8 mouse cellular contexts compared by ENCODE assay signal in the genomic region with DNA sequence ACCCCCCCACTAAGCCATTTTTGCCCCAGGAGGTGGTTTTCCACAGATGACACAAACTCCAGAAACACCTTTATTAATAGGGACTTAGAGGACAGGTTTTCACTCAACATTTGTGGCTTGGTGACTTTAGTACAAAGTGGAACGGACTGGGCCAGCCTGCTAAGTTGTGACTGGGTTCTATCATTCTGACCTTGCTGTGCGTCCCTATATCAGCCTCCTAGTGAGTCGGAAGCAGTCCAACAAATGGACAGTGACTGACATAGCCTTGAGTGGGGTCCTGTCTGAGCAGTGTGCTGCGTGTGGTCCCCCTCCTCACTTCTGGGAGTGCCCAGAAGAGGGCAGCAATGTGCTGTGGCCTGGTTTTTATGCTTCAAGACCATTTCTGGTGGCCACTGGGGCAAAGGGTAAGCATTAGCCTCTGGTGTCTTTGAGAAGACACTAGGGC. TPM values are rescaled to one million over a fixed set of nuclear protein-coding genes. Genes with fewer than 3 reads are reported as not detected.
DNase-seq lines count a peak whose midpoint lies in the region; ATAC-seq lines count a peak whose summit lies in the region.

No protein-coding gene starts in this region.

- H3K9me3 ChIP-seq in embryonic facial prominence, embryonic 10.5 days, result no peaks in the 10 kb centered on the region
- H3K9me3 ChIP-seq in limb, embryonic 12.5 days, result no peaks in the 10 kb centered on the region
- H3K9me3 ChIP-seq in midbrain, embryonic 14.5 days (ENCODE audit: control insufficient read depth, low read length), result no peaks in the 10 kb centered on the region

- H3K36me3 ChIP-seq in embryonic facial prominence, embryonic 10.5 days (replicated peaks), result peaks cover 38% of the 10 kb centered on the region
- peaks cover 16% of the 10 kb centered on the region; the same call in 1 of the 2 replicates for H3K36me3 ChIP-seq in limb, embryonic 12.5 days
- peaks cover 23% of the 10 kb centered on the region for H3K36me3 ChIP-seq in midbrain, embryonic 14.5 days (ENCODE audit: control insufficient read depth, insufficient read depth, low read length)

- H3K4me3 ChIP-seq in embryonic facial prominence, embryonic 10.5 days, result peak overlapping the region; percentile 90
- peak overlapping the region; percentile 72 for H3K4me3 ChIP-seq in limb, embryonic 12.5 days (replicated peaks)
- peak overlapping the region; percentile 81 for H3K4me3 ChIP-seq in midbrain, embryonic 14.5 days (replicated peaks; ENCODE audit: low read depth, low read length)

- under 1% methylated on average over 4 of the region's 4 CpGs for WGBS in embryonic facial prominence, embryonic 10.5 days
- WGBS in limb, embryonic 12.5 days, result under 1% methylated on average over 4 of the region's 4 CpGs
- 2% methylated on average over 4 of the region's 4 CpGs for WGBS in midbrain, embryonic 14.5 days

- peaks cover 67% of the 10 kb centered on the region for H3K4me1 ChIP-seq in embryonic facial prominence, embryonic 10.5 days
- peaks cover 60% of the 10 kb centered on the region for H3K4me1 ChIP-seq in limb, embryonic 12.5 days (replicated peaks)
- H3K4me1 ChIP-seq in midbrain, embryonic 14.5 days (ENCODE audit: control insufficient read depth, insufficient read depth, low read length), result peaks cover 30% of the 10 kb centered on the region

- peak overlapping the region; percentile 89 for H3K4me2 ChIP-seq in limb, embryonic 12.5 days
- H3K4me2 ChIP-seq in midbrain, embryonic 14.5 days (ENCODE audit: low read length), result peak overlapping the region; percentile 91

- H3K27ac ChIP-seq in embryonic facial prominence, embryonic 10.5 days (replicated peaks), result peak overlapping the region; percentile 89
- peak overlapping the region; percentile 90 for H3K27ac ChIP-seq in limb, embryonic 12.5 days
- no peak overlapping the region for H3K27ac ChIP-seq in midbrain, embryonic 14.5 days (replicated peaks; ENCODE audit: low read depth, low read length)

- no peaks in the 10 kb centered on the region for H3K27me3 ChIP-seq in embryonic facial prominence, embryonic 10.5 days (replicated peaks; ENCODE audit: low read depth, poor library complexity, severe bottlenecking)
- H3K27me3 ChIP-seq in limb, embryonic 12.5 days, result no peaks in the 10 kb centered on the region
- no peaks in the 10 kb centered on the region for H3K27me3 ChIP-seq in midbrain, embryonic 14.5 days (ENCODE audit: control insufficient read depth, insufficient read depth, low read length)

- H3K9ac ChIP-seq in limb, embryonic 12.5 days (replicated peaks), result peak overlapping the region; percentile 77
- H3K9ac ChIP-seq in midbrain, embryonic 14.5 days (replicated peaks; ENCODE audit: low read length), result peak overlapping the region; percentile 49

- no peak for ATAC-seq in limb, embryonic 12.5 days (ENCODE audit: insufficient number of reproducible peaks, insufficient read depth, low FRiP score, low TSS enrichment, low read depth)
- ATAC-seq in midbrain, embryonic 14.5 days (ENCODE audit: low FRiP score, low TSS enrichment), result no peak

- peak; percentile 77 to 80 for DNase-seq in layer of hippocampus, postnatal 10 days (ENCODE audit: low spot score in 2 of 2)
- DNase-seq in layer of hippocampus, adult 9-10 months (ENCODE audit: low spot score), result no peak
- DNase-seq in ZHBTc4 (ENCODE audit: low read depth, low spot score), result peak; percentile 89
- peak; percentile 84 for DNase-seq in embryonic facial prominence, embryonic 10.5 days (ENCODE audit: low spot score)
- DNase-seq in heart, postnatal 4 days, result peak; percentile 79
- peak; percentile 85 for DNase-seq in midbrain, embryonic 14.5 days
- DNase-seq in thymus, postnatal 10 days (ENCODE audit: low spot score in 2 of 2), result peak; percentile 33 to 64

RNA-seq across cellular contexts. Expression of a gene that starts 1.3 kb away (rescaled TPM):
- total RNA-seq in layer of hippocampus, postnatal 10 days (2021), result 100 to 1,000 TPM; 110 to 112 TPM
- 116 and 121 TPM in 2 replicates for polyA plus RNA-seq in embryonic facial prominence, embryonic 10.5 days (2016; fragmentation: Nextera tagmentation; extraction: Ambion mirVana)
- total RNA-seq in heart, postnatal 4 days (2021), result 100 to 1,000 TPM in 1 of 2 experiments, 10 to 100 TPM in 1; 97.6 to 106 TPM
- polyA plus RNA-seq in limb, embryonic 12.5 days (2016; fragmentation: Nextera tagmentation; extraction: Ambion mirVana), result 97.4 and 101 TPM in 2 replicates
- polyA plus RNA-seq in midbrain, embryonic 14.5 days (2014; fragmentation: Nextera tagmentation; extraction: Ambion mirVana), result 86.2 and 90.8 TPM in 2 replicates

RNA-seq across cellular contexts. Expression of a gene that starts 5.0 kb away (rescaled TPM):
- 10 to 100 TPM; 48.9 to 49.0 TPM for total RNA-seq in layer of hippocampus, postnatal 10 days (2021)
- polyA plus RNA-seq in embryonic facial prominence, embryonic 10.5 days (2016; fragmentation: Nextera tagmentation; extraction: Ambion mirVana), result 2.6 TPM in 2 replicates
- total RNA-seq in heart, postnatal 4 days (2021), result under 1 TPM; 0.27 to 0.38 TPM
- polyA plus RNA-seq in limb, embryonic 12.5 days (2016; fragmentation: Nextera tagmentation; extraction: Ambion mirVana), result 3.2 and 4.0 TPM in 2 replicates
- 4.9 and 6.5 TPM in 2 replicates for polyA plus RNA-seq in midbrain, embryonic 14.5 days (2014; fragmentation: Nextera tagmentation; extraction: Ambion mirVana)

RNA-seq across cellular contexts. Expression of a gene that starts 20.6 kb away (rescaled TPM):
- total RNA-seq in layer of hippocampus, postnatal 10 days (2021), result 10 to 100 TPM; 61.6 to 91.2 TPM
- polyA plus RNA-seq in embryonic facial prominence, embryonic 10.5 days (2016; fragmentation: Nextera tagmentation; extraction: Ambion mirVana), result 14.9 and 16.3 TPM in 2 replicates
- total RNA-seq in heart, postnatal 4 days (2021), result 10 to 100 TPM; 50.1 to 52.6 TPM
- polyA plus RNA-seq in limb, embryonic 12.5 days (2016; fragmentation: Nextera tagmentation; extraction: Ambion mirVana), result 23.2 and 32.2 TPM in 2 replicates
- 18.0 and 28.3 TPM in 2 replicates for polyA plus RNA-seq in midbrain, embryonic 14.5 days (2014; fragmentation: Nextera tagmentation; extraction: Ambion mirVana)

RNA-seq across cellular contexts. Expression of a gene that starts 40.6 kb away (rescaled TPM):
- 100 to 1,000 TPM; 170 to 175 TPM for total RNA-seq in layer of hippocampus, postnatal 10 days (2021)
- 3.1 and 3.9 TPM in 2 replicates for polyA plus RNA-seq in embryonic facial prominence, embryonic 10.5 days (2016; fragmentation: Nextera tagmentation; extraction: Ambion mirVana)
- total RNA-seq in heart, postnatal 4 days (2021), result under 1 TPM; 0.34 to 0.91 TPM
- polyA plus RNA-seq in limb, embryonic 12.5 days (2016; fragmentation: Nextera tagmentation; extraction: Ambion mirVana), result 6.1 and 6.5 TPM in 2 replicates
- polyA plus RNA-seq in midbrain, embryonic 14.5 days (2014; fragmentation: Nextera tagmentation; extraction: Ambion mirVana), result 34.8 and 37.5 TPM in 2 replicates

RNA-seq across cellular contexts. Expression of a gene that starts 50.2 kb away (rescaled TPM):
- total RNA-seq in layer of hippocampus, postnatal 10 days (2021), result 10 to 100 TPM; 29.1 to 30.8 TPM
- polyA plus RNA-seq in embryonic facial prominence, embryonic 10.5 days (2016; fragmentation: Nextera tagmentation; extraction: Ambion mirVana), result 37.5 and 39.0 TPM in 2 replicates
- total RNA-seq in heart, postnatal 4 days (2021), result 10 to 100 TPM; 14.9 to 16.3 TPM
- 34.7 and 35.5 TPM in 2 replicates for polyA plus RNA-seq in limb, embryonic 12.5 days (2016; fragmentation: Nextera tagmentation; extraction: Ambion mirVana)
- polyA plus RNA-seq in midbrain, embryonic 14.5 days (2014; fragmentation: Nextera tagmentation; extraction: Ambion mirVana), result 36.2 and 43.0 TPM in 2 replicates
